Mouse (Mus musculus) kidney, adult 2 months (tissue): ENCODE measurements around the gene BC016579. TPM values are rescaled to one million over a fixed set of nuclear protein-coding genes. Genes with fewer than 3 reads are reported as not detected.

Source experiments
- DNase-seq: peaks from one replicate; pipeline ENCODE4 v3.0.0; 2021
- H3K27ac ChIP-seq: fragments of 200-500 bp; 2 replicates; pipeline ENCODE4 v1.5.1; 2012; ENCODE audit warnings: low read depth, low read length, control low read depth, inconsistent platforms; ENCODE audit not compliant: insufficient read depth
- H3K27me3 ChIP-seq: fragments of 200-500 bp; replicated peaks from 2 replicates; pipeline ENCODE4 v1.6.1; 2012; ENCODE audit warnings: mild to moderate bottlenecking, moderate library complexity, low read length, inconsistent platforms; ENCODE audit not compliant: control insufficient read depth, insufficient read depth
- H3K36me3 ChIP-seq: fragments of 200-500 bp; 2 replicates; pipeline ENCODE4 v1.6.1; 2012; ENCODE audit warnings: mild to moderate bottlenecking, moderate library complexity, low read length, inconsistent platforms; ENCODE audit not compliant: control insufficient read depth, insufficient read depth
- H3K4me1 ChIP-seq: fragments of 200-500 bp; 2 replicates; pipeline ENCODE4 v1.6.1; 2011; ENCODE audit warnings: low read length; ENCODE audit not compliant: control insufficient read depth, insufficient read depth
- H3K4me3 ChIP-seq: fragments of 200-500 bp; 2 replicates; pipeline ENCODE4 v1.5.1; 2011; ENCODE audit warnings: mild to moderate bottlenecking, low read depth, low read length, control low read depth; ENCODE audit not compliant: insufficient read depth
- CTCF ChIP-seq: fragments of 200-500 bp; conservative IDR thresholded peaks from 2 replicates; pipeline ENCODE4 v1.5.1; 2011; ENCODE audit warnings: low read depth, mild to moderate bottlenecking, control low read depth, low read length, moderate library complexity, mixed read lengths; ENCODE audit not compliant: insufficient read depth, insufficient read length
- POLR2A ChIP-seq: fragments of 200-500 bp; IDR thresholded peaks from one replicate; pipeline ENCODE4 v1.6.1; 2011; ENCODE audit warnings: low read depth, low read length, control low read depth
- WGBS: fragments of 180-500 bp; shearing (Covaris S2); methylation state at CpG from one replicate; pipeline ENCODE4 v1.1.7; 2018; 5-methylcytosine and 5-hydroxymethylcytosine counted together
- polyA plus RNA-seq: library from polyadenylated mRNA; depleted of rRNA; stranded (reverse); fragments of >200 nt; gene quantifications from 2 replicates; pipeline ENCODE4 v1.2.3, GENCODE M21; 2012; rRNA removed

Gene BC016579
- polyA plus RNA-seq = 0.05 and 0.07 TPM in 2 replicates

GRCm38 (mm10) chr16:45653934-45654332 lies at the start of gene BC016579:
BC016579 (minus strand) TSS chr16:45654068.
- no peak within 1 kb of the TSS for H3K27ac ChIP-seq
- DNase-seq = peak; percentile 67
- 20% methylated on average over 20 of the region's 20 CpGs for WGBS
- no peaks in the 10 kb centered on the region for H3K27me3 ChIP-seq
- H3K36me3 ChIP-seq = no peaks in the 10 kb centered on the region
- no peaks in the 10 kb centered on the region for H3K4me1 ChIP-seq
- peak within 1 kb of the TSS; percentile 23 for H3K4me3 ChIP-seq
- no peak for TF ChIP-seq POLR2A
- no peak for TF ChIP-seq CTCF

- H3K27me3 ChIP-seq = no peaks in the 10 kb centered on the region; the same call in 1 of the 2 replicates
- DNase-seq = no peak
- TF ChIP-seq CTCF (no peak), POLR2A (no peak)
- 73% methylated on average over 5 of the region's 5 CpGs for WGBS
- no peaks in the 10 kb centered on the region for H3K4me1 ChIP-seq
- H3K36me3 ChIP-seq = no peaks in the 10 kb centered on the region
- no peak overlapping the region for H3K4me3 ChIP-seq
- H3K27ac ChIP-seq = no peak overlapping the region
Observed at GRCm38 (mm10) chr16:45699301-45699700, 45.4 kb upstream of the BC016579 start.

- 78% methylated on average over 6 of the region's 6 CpGs for WGBS
- DNase-seq = no peak
- Histone ChIP-seq H3K36me3 (no peaks in the 10 kb centered on the region), H3K4me1 (no peaks in the 10 kb centered on the region), H3K27ac (no peak overlapping the region), H3K27me3 (no peaks in the 10 kb centered on the region; the same call in 1 of the 2 replicates), H3K4me3 (no peak overlapping the region)
- TF ChIP-seq CTCF (no peak), POLR2A (no peak)
Observed at GRCm38 (mm10) chr16:45697996-45698395, 44.1 kb upstream of the BC016579 start.

- 79% methylated on average over 9 of the region's 9 CpGs for WGBS
- no peaks in the 10 kb centered on the region; the same call in 1 of the 2 replicates for H3K27me3 ChIP-seq
- no peaks in the 10 kb centered on the region for H3K4me1 ChIP-seq
- no peaks in the 10 kb centered on the region for H3K36me3 ChIP-seq
- no peak for DNase-seq
- TF ChIP-seq POLR2A (no peak), CTCF (no peak)
- H3K27ac ChIP-seq = no peak overlapping the region
- H3K4me3 ChIP-seq = no peak overlapping the region
Observed at GRCm38 (mm10) chr16:45695445-45696160, 41.7 kb upstream of the BC016579 start.

GRCm38 (mm10) chr16:45693558-45693957 lies 39.7 kb upstream of the BC016579 start, which contains the start of gene Tmprss7:
Tmprss7 (minus strand) TSS chr16:45693658.
- TF ChIP-seq POLR2A (no peak), CTCF (no peak)
- no peaks in the 10 kb centered on the region for H3K36me3 ChIP-seq
- no peak for DNase-seq
- 60% methylated on average over 10 of the region's 10 CpGs for WGBS
- no peak within 1 kb of the TSS for H3K27ac ChIP-seq
- no peaks in the 10 kb centered on the region for H3K4me1 ChIP-seq
- H3K4me3 ChIP-seq = no peak within 1 kb of the TSS
- no peaks in the 10 kb centered on the region; the same call in 1 of the 2 replicates for H3K27me3 ChIP-seq

GRCm38 (mm10) chr16:45692851-45693250 lies 39.0 kb upstream of the BC016579 start:
- 75% methylated on average over 3 of the region's 3 CpGs for WGBS
- Histone ChIP-seq H3K36me3 (no peaks in the 10 kb centered on the region), H3K27ac (no peak overlapping the region), H3K4me3 (no peak overlapping the region), H3K27me3 (no peaks in the 10 kb centered on the region; the same call in 1 of the 2 replicates), H3K4me1 (no peaks in the 10 kb centered on the region)
- TF ChIP-seq POLR2A (no peak), CTCF (no peak)
- no peak for DNase-seq

GRCm38 (mm10) chr16:45690178-45690577 lies 36.3 kb upstream of the BC016579 start:
- H3K4me1 ChIP-seq = no peaks in the 10 kb centered on the region
- no peaks in the 10 kb centered on the region for H3K27me3 ChIP-seq
- TF ChIP-seq CTCF = no peak
- no peak for TF ChIP-seq POLR2A
- 31% methylated on average over 4 of the region's 4 CpGs for WGBS
- H3K4me3 ChIP-seq = no peak overlapping the region
- no peaks in the 10 kb centered on the region for H3K36me3 ChIP-seq
- no peak for DNase-seq
- H3K27ac ChIP-seq = no peak overlapping the region
